Mouse (Mus musculus): Measurements from ENCODE around the gene Ndufv3. TPM values are rescaled to one million over a fixed set of nuclear protein-coding genes. Genes with fewer than 3 reads are reported as not detected.
A peak's percentile ranks its signal among the peaks of the same experiment; 100 is the strongest.
"Not testable (repeated sequence)": the region's sequence is repeated elsewhere in the genome, so short reads cannot be mapped to it uniquely, and the experiment has no call there.

Gene Ndufv3
- polyA plus RNA-seq, 1 experiment from 2014 or later: 629 TPM

DNA sequence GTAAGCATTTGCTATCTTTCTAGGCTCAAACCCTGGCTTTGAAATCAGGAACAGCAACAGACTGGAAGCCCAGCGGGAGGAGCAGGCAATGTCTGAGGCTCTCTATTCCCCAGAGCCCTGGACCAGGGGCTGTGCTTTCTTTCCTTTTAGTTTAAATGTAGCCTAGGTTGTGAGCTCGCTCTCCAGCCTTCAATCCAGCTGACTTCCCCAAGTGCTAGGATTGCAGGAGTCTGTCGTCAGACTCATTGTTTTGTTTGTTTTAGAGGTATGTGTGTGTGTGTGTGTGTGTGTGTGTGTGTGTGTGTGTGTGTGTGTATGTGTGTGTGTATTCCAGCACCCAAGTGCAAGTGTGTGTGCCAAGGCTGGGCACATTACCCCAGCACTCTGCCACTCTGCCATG, 20.2 kb downstream of the Ndufv3 start:
- H3K36me3 ChIP-seq: no peaks in the 10 kb centered on the region
- H3K9ac ChIP-seq: no peak overlapping the region
- H3K4me3 ChIP-seq: no peak overlapping the region
- peaks cover 15% of the 10 kb centered on the region for H3K4me1 ChIP-seq (replicated peaks)
- H3K4me2 ChIP-seq: no peak overlapping the region
- H3K27me3 ChIP-seq: no peaks in the 10 kb centered on the region
- ATAC-seq (replicated peaks; ENCODE audit: insufficient number of reproducible peaks, insufficient read depth, low FRiP score, low read depth): no peak
- WGBS: 46% methylated on average over 3 of the region's 3 CpGs
- H3K27ac ChIP-seq: no peak overlapping the region
- H3K9me3 ChIP-seq (replicated peaks): no peaks in the 10 kb centered on the region

DNA sequence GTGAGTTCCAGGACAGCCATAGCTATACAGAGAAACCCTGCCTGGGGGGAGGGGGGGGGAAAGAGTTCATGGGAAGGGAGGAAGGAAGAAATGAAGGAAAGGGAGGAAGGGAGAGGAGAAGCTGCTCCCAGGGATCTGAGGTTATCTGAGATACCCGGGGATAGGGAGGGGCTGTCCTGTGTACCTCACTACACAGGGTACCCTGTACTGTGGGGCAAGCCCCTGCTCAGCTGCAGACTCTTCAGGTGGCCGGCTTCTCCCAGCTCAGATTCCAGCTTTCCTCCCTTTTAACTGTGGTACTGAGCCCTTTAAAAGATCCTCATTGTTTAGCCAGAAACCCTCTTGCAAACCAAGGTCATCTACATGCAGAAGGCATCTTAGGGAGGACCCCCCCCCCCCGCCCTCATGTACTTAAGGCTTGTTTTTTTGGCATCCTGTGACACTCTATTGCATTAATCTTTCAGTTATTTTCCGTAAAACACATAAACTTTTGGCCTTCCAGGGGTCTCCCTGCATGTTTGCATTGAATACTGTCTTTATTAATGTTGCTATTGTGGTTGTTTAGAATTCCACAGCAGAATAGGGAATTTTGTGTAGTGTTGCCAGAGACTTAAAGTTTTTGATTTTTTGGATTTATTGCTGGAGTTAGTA, 21.0 kb downstream of the Ndufv3 start:
- Histone ChIP-seq H3K27ac (no peak overlapping the region), H3K4me1 (replicated peaks) (peaks cover 7% of the 10 kb centered on the region), H3K4me3 (no peak overlapping the region), H3K4me2 (no peak overlapping the region), H3K9ac (no peak overlapping the region), H3K27me3 (no peaks in the 10 kb centered on the region), H3K36me3 (no peaks in the 10 kb centered on the region), H3K9me3 (replicated peaks) (no peaks in the 10 kb centered on the region)
- ATAC-seq (replicated peaks; ENCODE audit: insufficient number of reproducible peaks, insufficient read depth, low FRiP score, low read depth): no peak
- WGBS: 54% methylated on average over 4 of the region's 4 CpGs

DNA sequence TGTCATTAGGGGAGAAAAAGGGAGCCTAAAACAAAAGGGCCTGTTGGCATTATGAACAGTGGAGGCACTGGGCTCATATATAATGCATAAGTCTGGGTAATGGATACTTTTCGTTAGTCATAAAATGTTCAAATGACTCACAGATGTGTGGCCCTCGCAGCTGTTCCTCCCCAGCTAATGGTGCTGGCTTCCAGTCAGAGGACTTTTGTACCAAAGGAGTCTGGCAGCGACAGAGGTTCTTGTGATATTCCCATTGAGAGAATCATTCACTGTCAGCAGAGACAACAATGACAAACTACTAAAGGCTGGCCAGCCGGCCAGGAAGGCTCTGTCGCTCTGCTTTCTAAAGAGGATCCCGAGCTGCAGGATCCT, 21.5 kb downstream of the Ndufv3 start:
- Histone ChIP-seq H3K9ac (no peak overlapping the region), H3K36me3 (no peaks in the 10 kb centered on the region), H3K27ac (no peak overlapping the region), H3K9me3 (replicated peaks) (no peaks in the 10 kb centered on the region), H3K27me3 (no peaks in the 10 kb centered on the region), H3K4me3 (no peak overlapping the region), H3K4me2 (no peak overlapping the region), H3K4me1 (replicated peaks) (peaks cover 6% of the 10 kb centered on the region)
- ATAC-seq (replicated peaks; ENCODE audit: insufficient number of reproducible peaks, insufficient read depth, low FRiP score, low read depth): no peak
- 37% methylated on average over 6 of the region's 6 CpGs for WGBS

DNA sequence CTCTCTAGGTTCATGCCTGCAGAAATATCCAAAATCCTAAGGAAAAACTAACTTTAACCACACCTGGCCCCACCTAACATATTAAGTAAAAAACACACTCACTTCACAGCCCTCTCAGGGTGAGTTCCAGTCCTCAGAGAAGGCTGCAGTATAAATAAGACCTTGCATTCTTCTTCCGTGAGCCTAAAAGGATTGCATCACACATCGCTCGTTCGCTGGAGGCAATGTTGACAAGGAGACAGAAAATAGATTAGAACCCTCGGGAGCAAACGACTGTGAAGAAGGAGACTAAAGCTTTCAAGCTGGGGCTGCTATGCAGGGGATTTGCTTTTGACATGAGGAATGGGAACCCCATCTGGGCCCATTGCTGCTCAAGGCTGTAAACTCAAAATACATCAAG, 23.7 kb downstream of the Ndufv3 start:
- no peaks in the 10 kb centered on the region for H3K27me3 ChIP-seq
- no peaks in the 10 kb centered on the region for H3K36me3 ChIP-seq
- H3K9me3 ChIP-seq (replicated peaks): no peaks in the 10 kb centered on the region
- no peak overlapping the region for H3K27ac ChIP-seq
- 14% methylated on average over 6 of the region's 6 CpGs for WGBS
- H3K4me2 ChIP-seq: no peak overlapping the region
- H3K4me1 ChIP-seq (replicated peaks): peaks cover 6% of the 10 kb centered on the region
- no peak overlapping the region; the same call in 1 of the 2 replicates for H3K9ac ChIP-seq
- no peak for ATAC-seq (replicated peaks; ENCODE audit: insufficient number of reproducible peaks, insufficient read depth, low FRiP score, low read depth)
- H3K4me3 ChIP-seq: no peak overlapping the region

DNA sequence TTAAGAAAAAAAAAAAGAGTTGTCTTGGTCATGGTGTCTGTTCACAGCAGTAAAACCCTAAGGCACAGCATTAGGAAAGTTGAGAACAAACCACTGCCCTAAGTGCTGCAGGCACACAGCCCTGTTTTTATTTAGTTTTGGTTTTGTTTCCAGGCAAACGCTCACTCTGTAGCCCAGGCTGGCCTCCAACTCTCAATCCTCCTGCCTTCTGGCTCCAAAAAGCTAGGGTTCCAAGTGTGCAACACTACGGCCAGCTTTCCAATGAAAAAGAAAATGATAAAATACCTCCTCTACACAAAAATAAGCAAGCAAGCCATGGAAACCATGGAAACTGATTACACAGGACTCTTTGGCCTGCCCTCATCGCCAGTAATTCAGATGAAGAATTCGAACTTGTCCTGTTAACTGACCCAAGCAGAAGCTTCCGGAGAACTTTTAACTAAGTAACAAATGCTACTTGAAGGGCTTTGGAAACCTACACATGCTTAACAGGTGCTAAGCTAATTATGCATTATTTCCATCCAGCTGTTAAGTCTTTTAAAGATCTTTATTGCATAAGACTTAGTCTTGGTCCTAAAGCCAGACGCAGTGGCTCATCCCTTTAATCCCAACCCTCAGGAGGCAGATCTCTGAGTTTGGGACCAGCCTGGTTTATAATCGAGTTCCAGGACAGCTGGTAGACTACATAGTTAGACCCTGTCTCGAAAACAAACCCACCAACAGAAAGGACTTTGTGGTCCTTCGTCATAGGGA, 26.7 kb downstream of the Ndufv3 start:
- Histone ChIP-seq H3K4me3 (no peak overlapping the region), H3K4me1 (replicated peaks) (peaks cover 8% of the 10 kb centered on the region), H3K9ac (no peak overlapping the region), H3K27me3 (no peaks in the 10 kb centered on the region), H3K4me2 (no peak overlapping the region), H3K36me3 (no peaks in the 10 kb centered on the region), H3K9me3 (replicated peaks) (peaks cover 4% of the 10 kb centered on the region; the same call in 1 of the 2 replicates), H3K27ac (no peak overlapping the region)
- ATAC-seq (replicated peaks; ENCODE audit: insufficient number of reproducible peaks, insufficient read depth, low FRiP score, low read depth): no peak
- 86% methylated on average over 9 of the region's 9 CpGs for WGBS

DNA sequence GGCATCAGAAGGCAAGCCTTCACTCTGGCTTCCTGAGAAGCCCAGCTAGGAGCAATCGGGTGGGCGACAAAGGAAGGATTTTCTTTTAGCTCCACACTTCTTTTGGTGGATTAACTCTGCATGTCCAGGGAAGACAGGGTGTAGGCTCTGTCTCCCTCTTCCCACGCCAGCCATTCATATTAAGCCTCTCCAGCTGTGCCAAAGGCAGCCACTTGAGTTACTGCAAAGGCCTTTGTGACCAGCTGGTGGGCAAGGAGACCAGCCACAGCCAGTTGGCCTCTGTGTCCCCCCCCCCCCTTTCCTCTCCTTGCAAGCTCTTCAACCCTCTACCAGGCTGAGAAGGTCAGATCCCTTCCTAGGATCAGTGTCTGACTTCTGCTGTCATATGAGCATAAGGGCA, 28.1 kb downstream of the Ndufv3 start:
- Histone ChIP-seq H3K27ac (no peak overlapping the region), H3K9ac (no peak overlapping the region), H3K4me2 (no peak overlapping the region), H3K36me3 (no peaks in the 10 kb centered on the region), H3K27me3 (no peaks in the 10 kb centered on the region), H3K9me3 (replicated peaks) (peaks cover 4% of the 10 kb centered on the region; the same call in 1 of the 2 replicates), H3K4me1 (replicated peaks) (peaks cover 8% of the 10 kb centered on the region), H3K4me3 (no peak overlapping the region)
- no peak for ATAC-seq (replicated peaks; ENCODE audit: insufficient number of reproducible peaks, insufficient read depth, low FRiP score, low read depth)
- 69% methylated on average over 3 of the region's 3 CpGs for WGBS

DNA sequence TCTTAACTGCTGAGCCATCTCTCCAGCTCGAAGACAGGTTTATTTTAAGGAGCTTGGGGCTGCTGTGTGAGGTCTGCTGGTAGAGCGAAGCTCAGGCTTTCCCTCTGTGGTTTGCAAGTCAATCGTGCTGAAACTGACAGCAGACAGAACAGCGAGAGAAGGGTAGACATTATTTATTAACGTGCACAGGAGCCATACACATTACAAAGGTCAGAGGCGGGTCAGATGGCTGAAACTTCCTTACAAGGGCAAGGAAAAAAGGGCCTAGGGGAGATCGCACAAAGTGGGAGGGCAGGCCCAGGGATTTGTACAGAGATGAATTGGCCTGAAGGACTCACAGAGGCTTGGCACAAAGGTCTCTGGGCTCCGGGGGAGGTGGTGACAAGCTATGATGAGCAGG, 29.5 kb downstream of the Ndufv3 start:
- Histone ChIP-seq H3K9me3 (replicated peaks) (peaks cover 4% of the 10 kb centered on the region; the same call in 1 of the 2 replicates), H3K4me1 (replicated peaks) (0 out of 2 replicates have a peak, but pooled peaks cover 2% of the 10 kb centered on the region), H3K4me3 (no peak overlapping the region), H3K36me3 (no peaks in the 10 kb centered on the region), H3K4me2 (no peak overlapping the region), H3K27me3 (no peaks in the 10 kb centered on the region), H3K9ac (no peak overlapping the region), H3K27ac (no peak overlapping the region)
- no peak for ATAC-seq (replicated peaks; ENCODE audit: insufficient number of reproducible peaks, insufficient read depth, low FRiP score, low read depth)
- 51% methylated on average over 8 of the region's 8 CpGs for WGBS

DNA sequence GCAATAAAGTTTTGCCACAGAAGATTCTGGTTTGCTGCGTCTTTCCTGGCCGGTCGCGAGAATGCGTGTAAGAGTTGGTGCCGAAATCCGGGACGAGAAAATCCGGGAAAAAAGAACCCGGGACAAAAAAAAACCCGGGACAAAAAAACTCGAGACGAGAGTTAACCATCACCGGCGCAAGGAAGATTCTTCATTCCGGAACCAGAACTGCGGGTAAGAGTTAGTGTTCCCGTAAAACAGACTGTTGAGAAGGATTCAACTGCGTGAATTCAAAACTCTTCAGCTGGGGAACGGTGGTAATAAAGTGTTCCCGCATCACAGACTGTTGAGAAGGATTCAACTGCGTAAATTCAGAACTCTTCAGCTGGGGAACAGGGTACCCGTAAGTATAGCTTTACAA, 32.7 kb downstream of the Ndufv3 start:
- H3K9me3 ChIP-seq (replicated peaks); H3K4me1 ChIP-seq (replicated peaks); H3K4me3 ChIP-seq; ATAC-seq (replicated peaks; ENCODE audit: insufficient number of reproducible peaks, insufficient read depth, low FRiP score, low read depth); H3K27ac ChIP-seq; H3K4me2 ChIP-seq; H3K9ac ChIP-seq; H3K36me3 ChIP-seq; H3K27me3 ChIP-seq: not testable (repeated sequence)
- WGBS: 92% methylated on average over 23 of the region's 23 CpGs

DNA sequence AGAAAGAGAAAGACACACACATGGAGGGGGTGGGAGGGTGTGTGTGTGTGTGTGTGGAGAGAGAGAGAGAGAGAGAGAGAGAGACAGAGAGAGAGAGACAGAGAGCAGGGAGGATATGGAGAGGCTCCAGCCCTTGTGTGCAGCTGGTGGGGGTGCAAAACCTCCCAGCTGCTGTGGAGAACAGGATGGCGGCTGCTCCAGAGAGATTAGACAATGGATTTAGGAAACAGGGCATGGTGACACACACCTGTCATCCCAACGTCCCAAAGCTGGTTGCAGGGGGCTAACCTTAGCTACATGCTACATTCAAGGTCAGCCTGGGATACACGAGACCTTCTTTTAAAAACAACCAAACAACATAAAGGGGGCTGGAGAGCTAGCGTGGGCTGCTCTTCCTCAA, 36.3 kb downstream of the Ndufv3 start:
- H3K4me2 ChIP-seq: no peak overlapping the region
- ATAC-seq (replicated peaks; ENCODE audit: insufficient number of reproducible peaks, insufficient read depth, low FRiP score, low read depth): no peak
- WGBS: 64% methylated on average over 4 of the region's 4 CpGs

DNA sequence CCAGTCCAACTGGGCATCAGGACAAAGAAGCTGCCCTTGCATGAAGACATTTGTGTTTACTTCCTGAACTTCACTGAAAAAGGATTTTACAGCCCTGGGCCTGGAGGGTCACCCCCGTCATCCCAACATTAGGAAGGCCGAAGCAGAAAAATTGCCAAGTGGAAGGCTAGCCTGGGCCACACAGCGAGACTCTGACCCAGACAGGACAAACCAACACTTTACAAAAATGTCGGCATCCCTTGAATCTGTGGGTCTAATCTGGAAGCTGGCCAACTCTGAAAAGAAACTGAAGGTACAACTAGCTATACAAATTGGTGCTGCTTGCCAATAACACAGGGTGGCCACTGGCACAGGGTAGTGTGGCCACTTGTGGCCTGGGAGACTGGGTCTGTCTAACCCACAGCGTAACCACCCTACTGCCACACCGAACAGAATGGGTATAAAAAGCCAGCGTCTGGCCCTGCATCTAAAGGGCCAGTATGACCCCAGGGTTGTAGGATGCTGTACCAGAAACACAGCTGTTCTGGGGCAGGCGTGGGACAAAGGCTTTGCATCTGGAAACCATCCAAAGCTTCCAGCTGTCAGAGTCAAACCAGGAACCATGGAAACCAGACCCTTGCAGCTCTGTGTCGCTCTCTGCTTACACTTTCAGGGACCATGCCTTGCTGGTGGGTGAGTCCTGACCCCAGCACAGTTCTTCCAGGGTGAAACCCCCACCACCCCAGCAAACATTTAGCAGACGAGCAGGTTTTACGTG, 37.4 kb downstream of the Ndufv3 start:
- H3K4me2 ChIP-seq: peak overlapping the region; percentile 24; the same call in 1 of the 2 replicates
- peak; percentile 50 for ATAC-seq (replicated peaks; ENCODE audit: insufficient number of reproducible peaks, insufficient read depth, low FRiP score, low read depth)
- H3K9ac ChIP-seq: no peak overlapping the region
- peaks cover 11% of the 10 kb centered on the region for H3K4me1 ChIP-seq (replicated peaks)
- no peaks in the 10 kb centered on the region for H3K36me3 ChIP-seq
- H3K9me3 ChIP-seq (replicated peaks): no peaks in the 10 kb centered on the region
- no peak overlapping the region for H3K4me3 ChIP-seq
- peak overlapping the region; percentile 31; the same call in 1 of the 2 replicates for H3K27ac ChIP-seq
- H3K27me3 ChIP-seq: no peaks in the 10 kb centered on the region
- WGBS: 52% methylated on average over 11 of the region's 11 CpGs

More for the DNA sequence above, 36.3 kb downstream of the Ndufv3 start:
- Histone ChIP-seq H3K27me3 (no peaks in the 10 kb centered on the region), H3K9ac (no peak overlapping the region), H3K27ac (no peak overlapping the region), H3K4me3 (no peak overlapping the region), H3K9me3 (replicated peaks) (no peaks in the 10 kb centered on the region), H3K36me3 (no peaks in the 10 kb centered on the region), H3K4me1 (replicated peaks) (peaks cover 11% of the 10 kb centered on the region)

DNA sequence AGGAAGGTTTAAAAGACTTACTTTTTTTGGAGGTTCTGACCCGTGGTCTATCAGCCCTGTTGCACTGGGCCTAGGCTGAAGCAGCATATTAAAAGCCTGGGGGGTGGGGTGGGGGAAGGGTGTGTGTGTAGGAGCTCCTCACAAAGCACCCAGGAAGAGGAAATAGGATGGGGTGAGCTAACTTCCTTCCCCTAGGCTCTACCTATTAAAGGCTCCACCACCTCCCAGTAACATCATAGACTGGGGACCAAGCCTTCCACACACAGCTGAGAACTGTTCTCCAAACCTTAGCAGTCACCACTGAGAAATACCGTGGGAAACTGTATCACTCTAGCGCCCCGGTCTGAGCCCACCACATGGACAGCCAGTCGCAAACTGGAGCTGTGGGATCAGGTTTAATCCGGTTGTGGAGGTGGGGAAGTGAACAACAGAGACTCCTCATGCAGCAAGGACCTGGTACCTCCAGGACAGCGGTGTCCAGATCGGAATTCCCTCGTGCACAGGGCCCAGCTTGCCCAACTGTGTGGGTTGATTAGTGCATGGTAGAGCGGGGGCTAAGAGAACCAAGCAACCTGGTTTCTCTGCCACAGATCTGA, 38.1 kb downstream of the Ndufv3 start:
- no peaks in the 10 kb centered on the region for H3K36me3 ChIP-seq
- peak overlapping the region; percentile 24; the same call in 1 of the 2 replicates for H3K4me2 ChIP-seq
- H3K9ac ChIP-seq: no peak overlapping the region
- no peak for ATAC-seq (replicated peaks; ENCODE audit: insufficient number of reproducible peaks, insufficient read depth, low FRiP score, low read depth)
- H3K4me1 ChIP-seq (replicated peaks): peaks cover 11% of the 10 kb centered on the region
- 72% methylated on average over 10 of the region's 10 CpGs for WGBS
- no peaks in the 10 kb centered on the region for H3K27me3 ChIP-seq
- H3K4me3 ChIP-seq: no peak overlapping the region
- H3K27ac ChIP-seq: peak overlapping the region; percentile 31; the same call in 1 of the 2 replicates
- no peaks in the 10 kb centered on the region for H3K9me3 ChIP-seq (replicated peaks)
